Mouse (Mus musculus): ENCODE results near the gene Cdk9.

DNA sequence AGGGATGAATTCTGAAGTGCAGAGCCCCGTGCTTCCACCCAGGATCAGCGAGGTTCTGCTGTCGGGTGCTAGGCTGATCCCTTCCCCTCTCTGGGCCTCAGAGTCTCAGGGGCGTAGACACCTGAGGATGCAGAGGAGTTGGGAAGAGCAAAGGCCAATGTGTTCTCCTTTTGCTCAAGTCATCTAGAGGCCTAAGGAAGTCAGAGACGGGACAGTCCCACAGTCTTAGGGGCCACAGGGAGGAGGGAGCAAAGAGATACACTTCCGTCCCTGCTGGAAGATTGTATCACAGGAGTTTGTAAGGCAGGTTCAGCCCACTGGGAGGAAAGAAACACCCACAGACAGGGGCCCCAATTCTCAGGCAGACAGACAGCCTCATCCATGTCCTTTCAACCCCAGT, 9.2 kb upstream of the Cdk9 start:
- no peak for TF ChIP-seq CTCF (IDR thresholded peaks at IDR 0.05; ENCODE audit: low read depth, low read length)
- no peak for TF ChIP-seq TAL1 (conservative IDR thresholded peaks at IDR 0.05; ENCODE audit: low read depth, low read length)

Data from G1E (cell line).